Mouse (Mus musculus) cerebellum, adult 9-11 months (tissue): ENCODE measurements at regions not wholly inside any gene's neighbourhood (a gene's known extent, or its start where the extent isn't known, plus 50 kb on each side); places are given as distances from the start of the nearest gene placed in this dataset.

ENCODE experiments used
- DNase-seq: peaks from one replicate; pipeline ENCODE4 v3.0.0; 2022

DNA sequence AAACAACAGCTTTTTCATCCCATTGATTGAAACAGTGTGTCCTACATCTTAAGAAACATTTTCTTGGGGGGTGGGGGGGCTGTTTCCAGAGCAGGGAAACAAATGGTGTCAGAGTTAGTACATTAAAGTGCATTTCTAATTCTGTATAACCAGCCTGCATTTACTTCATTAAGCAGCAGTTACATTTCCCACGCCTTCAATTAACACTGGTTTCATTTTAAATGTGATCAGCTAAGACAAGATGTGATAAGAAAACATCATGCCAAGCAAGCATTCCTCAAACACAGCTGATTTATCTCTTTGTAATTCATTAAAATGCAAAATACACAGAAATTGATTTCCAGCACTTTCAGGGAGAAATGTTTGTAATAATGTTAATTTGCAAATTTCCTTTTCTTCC is 122.0 kb downstream of the Olfr1505 start:
- no peak for DNase-seq

DNA sequence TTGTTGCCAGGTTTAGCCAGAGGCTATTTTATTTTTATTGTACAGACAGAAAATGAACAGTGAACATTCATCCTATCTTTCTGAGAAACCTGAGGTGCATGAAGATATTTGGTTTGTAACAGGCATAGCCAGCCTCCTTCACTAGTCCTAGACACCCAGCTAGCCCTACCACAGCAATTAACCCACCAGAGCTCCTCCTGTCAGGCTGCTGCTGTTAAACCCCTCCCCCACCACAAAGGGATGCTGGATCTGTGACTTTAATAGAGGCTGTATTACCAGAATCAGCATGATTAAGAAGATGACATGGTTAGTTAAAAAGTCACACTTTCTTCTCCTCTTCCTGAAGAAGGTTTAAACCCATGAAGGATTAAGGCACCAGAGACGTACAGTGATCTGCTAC is 122.5 kb downstream of the Olfr1505 start:
- DNase-seq = no peak

DNA sequence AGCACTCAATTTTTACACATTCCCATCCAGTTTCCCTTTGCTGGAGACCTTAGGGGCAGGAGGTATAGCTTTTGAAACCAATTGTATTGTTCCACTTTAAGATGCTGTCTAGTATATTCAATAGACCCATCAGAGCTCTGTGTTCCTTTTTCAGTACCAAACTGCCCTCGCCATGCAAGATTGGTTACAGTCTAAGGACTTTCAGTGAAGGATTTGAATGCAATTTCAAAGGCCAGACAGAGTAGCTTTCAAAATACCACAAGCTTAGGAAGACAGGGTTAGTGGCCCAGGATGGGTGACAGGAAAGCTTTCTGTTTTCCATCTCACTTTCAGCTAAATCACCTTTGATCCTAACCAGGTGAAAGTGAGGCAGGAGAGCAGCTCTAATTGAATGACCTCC is 123.4 kb downstream of the Olfr1505 start:
- no peak for DNase-seq

- DNase-seq = no peak
Observed at GRCm38 (mm10) chr19:14042753-14043152, 129.4 kb downstream of the Olfr1505 start.

DNA sequence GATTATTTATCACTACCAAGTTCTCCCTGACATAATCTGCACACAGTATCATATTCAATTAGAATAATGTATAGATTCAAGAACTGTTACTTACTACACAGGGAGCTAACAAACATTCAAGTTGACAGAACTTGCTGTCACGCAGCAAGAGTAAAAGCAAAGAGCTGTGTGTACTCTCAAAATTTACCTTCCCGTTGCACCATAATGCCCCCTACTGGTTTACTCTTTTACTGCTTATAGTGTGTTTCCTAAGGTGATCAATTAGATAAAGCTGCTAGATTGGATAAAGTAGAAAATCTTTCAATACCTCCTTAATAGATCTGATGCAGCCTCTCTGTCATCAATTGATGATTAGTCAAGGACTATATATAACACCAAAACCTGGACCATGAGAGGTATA is 132.1 kb downstream of the Olfr1505 start:
- DNase-seq = no peak

DNA sequence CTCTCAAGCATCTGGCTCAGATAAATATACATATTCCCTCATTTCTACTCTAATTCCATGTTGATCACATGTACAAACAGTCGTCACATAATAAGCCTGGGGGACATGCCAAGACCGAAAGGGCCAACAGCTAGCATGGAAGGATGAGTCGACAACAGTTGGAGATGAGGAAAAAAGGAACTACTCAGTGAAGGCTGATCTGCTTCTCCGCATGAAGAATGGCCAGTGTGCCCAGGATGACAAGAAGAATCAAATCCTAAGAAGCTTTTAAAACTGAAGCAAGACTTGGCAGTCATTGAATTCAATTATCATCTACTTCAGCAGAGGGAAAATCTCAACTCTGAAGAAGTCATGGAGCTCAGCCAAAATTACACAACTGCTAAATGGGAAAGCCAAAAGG is 138.7 kb downstream of the Olfr1505 start:
- DNase-seq = no peak

DNA sequence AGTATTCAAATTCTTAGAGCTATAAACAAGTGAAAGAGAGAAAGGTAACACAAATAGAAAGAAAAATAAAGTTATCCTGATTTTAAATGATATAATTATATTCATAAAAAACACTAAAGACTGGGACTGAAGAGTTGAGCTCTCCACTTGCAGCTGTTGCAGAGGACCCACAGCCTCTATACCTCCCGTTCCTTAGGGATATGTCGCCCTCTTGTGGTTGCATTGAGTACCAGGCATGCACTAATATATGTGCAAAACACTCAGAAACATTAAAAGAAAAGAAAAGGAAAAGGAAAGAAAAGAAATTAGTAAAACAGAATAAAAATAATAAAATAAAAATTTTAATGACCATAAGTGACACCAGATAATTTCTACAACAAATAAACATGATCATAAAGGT is 167.2 kb downstream of the Olfr1505 start:
- no peak for DNase-seq

DNA sequence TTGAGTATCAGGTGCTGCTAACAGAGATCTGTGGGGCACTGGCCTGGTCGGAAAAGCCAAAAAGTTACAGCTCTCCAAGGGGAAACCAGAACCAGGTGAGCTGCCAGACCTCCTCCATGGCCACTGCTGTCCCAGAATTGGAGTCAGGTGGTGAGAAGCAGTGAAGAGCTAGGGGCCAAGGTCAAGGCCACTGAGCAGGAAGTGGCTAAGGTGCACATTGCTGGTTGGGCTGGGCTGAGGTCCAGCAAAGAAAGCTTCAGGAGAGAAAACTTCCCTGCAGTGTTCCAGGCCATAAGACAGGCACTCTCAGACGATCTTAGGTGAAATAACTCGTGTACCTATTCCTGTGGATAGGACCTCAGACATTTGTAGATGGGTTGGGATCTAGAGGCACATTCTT is 171.4 kb downstream of the Olfr1505 start:
- no peak for DNase-seq

DNA sequence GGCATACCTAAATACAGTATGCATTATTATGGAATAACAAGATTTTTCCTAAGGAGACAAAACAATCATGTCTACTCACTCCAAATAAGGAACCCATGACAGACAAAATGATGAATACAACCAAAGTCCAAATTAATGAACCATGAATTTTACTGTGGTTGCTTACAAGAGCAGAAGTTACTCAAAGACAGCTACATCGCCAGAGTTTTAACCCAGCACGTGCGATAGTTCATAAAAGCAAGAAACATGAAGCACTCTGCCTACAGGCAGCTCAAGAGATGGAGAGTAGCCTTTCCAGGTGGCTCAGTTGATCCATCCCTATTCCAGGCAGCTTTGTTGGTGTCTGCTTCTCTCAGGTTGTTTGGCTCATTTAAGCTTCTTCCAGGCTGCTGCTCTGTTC is 176.8 kb downstream of the Olfr1505 start:
- no peak for DNase-seq

- DNase-seq = no peak
Observed at GRCm38 (mm10) chr19:14094191-14094590, 180.9 kb downstream of the Olfr1505 start.

- DNase-seq = no peak
Observed at GRCm38 (mm10) chr19:14096187-14096586, 182.9 kb downstream of the Olfr1505 start.

DNA sequence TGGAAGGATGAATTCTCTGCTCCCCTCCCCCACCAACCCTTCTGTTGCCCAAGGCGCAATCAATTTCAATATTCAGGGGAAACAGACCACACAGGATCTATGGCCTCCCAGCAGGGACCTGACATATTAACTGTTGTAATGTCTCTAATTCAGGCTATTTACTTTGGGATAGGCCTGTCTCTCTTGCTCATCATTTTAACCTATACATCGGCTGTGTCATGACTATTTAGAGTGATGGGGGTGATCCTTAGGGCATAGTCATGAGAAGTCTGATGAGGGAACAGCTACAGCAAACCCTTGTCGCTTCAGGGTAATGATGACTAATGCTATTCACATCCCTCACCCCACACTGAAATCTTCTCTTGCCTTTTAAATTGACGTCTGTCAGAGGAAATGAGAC is 195.8 kb downstream of the Olfr1505 start:
- DNase-seq = no peak

GRCm38 (mm10) chr19:14123348-14124113 is 210.2 kb downstream of the Olfr1505 start:
- DNase-seq = no peak

DNA sequence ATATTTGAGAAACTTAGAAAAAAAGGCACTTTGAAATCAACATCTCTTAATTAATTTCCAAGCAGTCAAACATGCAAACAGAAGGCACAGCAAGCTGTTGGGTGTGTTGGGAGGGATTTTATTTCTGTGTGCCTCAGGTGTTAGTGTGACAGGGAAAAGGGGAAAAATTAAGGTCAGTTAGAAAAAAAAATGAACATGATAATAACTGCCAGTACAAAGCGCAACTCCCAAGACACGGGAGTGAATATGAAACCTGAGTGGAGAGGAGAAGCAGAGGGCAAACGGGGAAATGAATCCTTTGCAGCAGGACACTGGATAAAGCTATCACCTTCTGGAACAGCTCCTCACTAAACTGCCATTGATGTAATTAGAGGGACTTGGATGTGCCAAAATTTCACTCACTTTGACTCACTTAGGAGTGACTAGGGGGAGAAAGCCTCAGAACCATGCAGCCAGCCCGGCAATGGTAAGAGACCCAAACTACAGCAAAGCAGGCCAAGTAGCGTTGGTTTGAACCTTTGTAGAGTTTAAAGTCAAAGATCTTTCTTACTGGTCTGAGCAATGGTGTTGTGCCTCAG is 211.0 kb downstream of the Olfr1505 start:
- DNase-seq = no peak

GRCm38 (mm10) chr19:14124986-14125385 is 211.7 kb downstream of the Olfr1505 start:
- no peak for DNase-seq

DNA sequence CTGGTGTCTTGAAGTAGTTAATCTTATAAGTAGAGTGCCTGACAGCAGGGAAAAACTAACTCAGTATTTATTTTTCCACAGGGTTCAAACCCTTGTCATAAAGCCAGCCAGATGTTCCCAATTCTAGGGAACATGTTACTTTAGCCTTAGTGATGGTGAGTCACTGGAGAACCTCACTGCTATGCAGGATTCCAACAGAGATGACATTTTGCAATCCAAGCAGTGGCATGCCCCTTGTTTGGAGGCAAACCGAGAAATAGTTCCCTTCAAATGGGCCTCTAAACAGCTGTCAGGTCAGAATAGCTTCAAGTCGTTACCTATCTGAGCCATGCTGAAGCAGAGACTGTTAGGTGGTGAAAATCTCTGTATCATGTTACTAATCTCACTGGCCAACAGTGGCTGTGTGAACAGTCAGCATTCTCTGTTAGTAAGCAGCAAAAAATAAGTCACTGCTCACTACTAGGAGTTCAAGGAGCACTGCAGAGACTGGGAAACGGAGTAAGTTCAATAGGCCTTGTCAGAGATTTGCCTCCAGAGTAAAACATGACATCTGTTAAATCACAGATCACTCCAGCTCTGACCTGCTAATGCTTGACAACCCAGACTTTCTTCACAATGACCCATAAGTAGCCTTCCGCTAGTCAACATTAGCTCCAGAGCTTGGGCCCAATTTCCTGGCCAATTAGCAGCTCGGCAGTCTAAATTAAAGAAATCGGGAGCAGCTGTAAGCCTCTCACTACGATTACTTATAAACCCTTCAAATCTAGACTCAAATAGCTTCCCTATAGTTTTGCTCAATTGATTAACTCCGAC is 215.3 kb downstream of the Olfr1505 start:
- no peak for DNase-seq

DNA sequence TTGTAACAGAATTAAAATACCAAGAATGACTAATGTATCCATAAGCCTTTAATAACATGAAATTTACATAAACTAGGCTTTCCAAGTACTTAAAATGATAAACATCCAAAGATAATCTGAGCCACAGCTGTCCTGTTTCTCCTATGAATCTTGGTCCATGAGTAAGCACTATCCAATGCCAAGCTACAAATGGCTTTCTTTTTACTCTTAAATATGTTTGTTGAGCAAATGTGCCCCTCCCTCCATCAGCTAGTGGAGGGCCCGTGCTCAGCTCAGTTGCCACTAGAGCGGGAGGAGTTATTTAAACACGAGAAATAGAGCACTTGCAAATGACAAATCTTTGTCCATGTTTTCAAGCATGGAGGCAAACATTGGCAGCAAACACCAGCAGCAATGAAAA is 247.9 kb downstream of the Olfr1505 start:
- no peak for DNase-seq

GRCm38 (mm10) chr19:14162773-14163172 is 249.4 kb downstream of the Olfr1505 start:
- no peak for DNase-seq

DNA sequence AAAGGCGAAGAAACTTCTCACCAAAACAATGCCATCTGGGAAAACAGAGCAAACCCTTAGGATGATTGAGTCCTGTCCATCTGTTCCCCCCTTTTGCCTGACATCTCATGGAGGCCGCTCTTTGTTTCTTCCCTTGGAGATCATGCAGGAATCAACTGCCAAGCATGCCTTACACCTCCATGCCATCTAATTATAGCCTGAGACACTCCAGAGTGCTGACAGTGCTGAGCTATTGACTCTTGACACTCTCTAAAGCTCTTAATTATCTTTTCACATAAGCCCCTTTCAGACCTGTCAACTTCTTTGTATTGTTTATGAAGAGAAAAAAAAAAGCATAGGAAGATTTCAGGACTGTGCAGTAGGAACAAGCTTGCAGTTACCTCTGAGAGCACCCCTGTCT is 252.4 kb downstream of the Olfr1505 start:
- no peak for DNase-seq

DNA sequence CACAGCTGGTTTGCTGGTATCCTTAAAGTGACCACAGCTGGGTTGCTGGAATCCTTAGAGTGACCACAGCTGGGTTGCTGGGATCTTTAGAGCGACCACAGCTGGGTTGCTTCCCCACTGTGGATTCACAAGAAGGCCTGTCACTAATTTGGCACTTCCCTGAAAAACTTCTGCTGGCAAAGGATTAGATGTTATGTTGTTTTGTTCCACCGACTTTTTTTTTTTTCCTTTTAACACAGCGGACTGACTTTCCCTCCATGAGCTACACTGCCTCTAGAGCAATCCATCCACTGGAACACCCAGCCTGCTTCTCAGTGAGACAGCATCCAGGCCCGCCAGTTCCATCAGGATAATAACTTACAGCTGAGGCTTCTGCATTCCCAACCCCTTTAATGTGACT is 266.9 kb downstream of the Olfr1505 start:
- DNase-seq = no peak

- DNase-seq = no peak
Observed at GRCm38 (mm10) chr19:14180956-14181355, 267.6 kb downstream of the Olfr1505 start.

- DNase-seq = no peak
Observed at GRCm38 (mm10) chr19:14181661-14182415, 268.5 kb downstream of the Olfr1505 start.

GRCm38 (mm10) chr19:14191820-14192219 is 278.5 kb downstream of the Olfr1505 start:
- no peak for DNase-seq
